Mouse (Mus musculus): Measurements from ENCODE around the gene Icam1.

The Icam1 gene

GRCm38 (mm10) chr9:21045235-21045634 lies 29.4 kb downstream of the Icam1 start:
- DNase-seq (ENCODE audit: low spot score) = no peak

DNA sequence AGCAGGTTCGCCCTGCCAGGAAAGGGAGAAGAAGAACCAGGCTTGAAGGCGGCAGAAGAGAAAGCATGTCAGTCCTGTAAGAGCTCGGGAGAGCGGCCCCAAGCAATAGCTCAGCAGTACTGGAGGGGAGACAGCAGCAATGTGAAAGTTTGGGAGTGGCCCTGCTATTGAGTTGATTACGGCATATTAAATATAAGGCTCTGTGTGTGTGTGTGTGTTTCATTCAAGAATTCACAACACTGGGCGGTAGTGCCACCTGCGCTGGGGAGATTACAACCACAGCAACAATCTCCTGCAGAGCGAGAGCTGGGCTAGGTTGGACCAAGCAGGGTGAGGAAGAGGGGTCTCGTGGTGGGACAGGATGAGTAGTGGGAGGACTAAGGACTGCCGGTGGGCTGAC lies 35.8 kb downstream of the Icam1 start:
- no peak for DNase-seq (ENCODE audit: low spot score)

GRCm38 (mm10) chr9:21062928-21063327 lies 47.1 kb downstream of the Icam1 start:
- no peak for DNase-seq (ENCODE audit: low spot score)

- DNase-seq (ENCODE audit: low spot score) = no peak
Measured at GRCm38 (mm10) chr9:21067006-21067684, 51.4 kb downstream of the Icam1 start, which contains the start of gene Zglp1. Zglp1 (minus strand) TSS chr9:21067093.

DNA sequence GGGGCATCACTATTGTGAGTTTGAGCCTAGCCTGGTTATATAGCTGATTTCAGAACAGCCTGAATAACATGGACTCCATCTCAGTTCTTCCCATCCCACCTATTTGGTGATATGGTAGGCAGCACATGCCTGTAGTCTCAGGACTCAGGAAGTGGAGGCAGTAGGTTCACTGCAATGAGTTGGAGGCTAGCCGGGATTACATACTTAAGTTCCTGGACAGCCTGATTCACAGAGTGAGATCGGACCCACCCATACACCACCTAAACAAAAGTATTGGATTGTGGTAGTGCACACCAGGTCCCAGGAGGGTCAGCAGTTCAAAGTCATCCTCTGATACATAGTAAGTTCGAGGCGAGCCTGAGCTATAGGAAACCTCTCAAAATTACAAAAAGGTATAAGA lies 56.9 kb downstream of the Icam1 start:
- DNase-seq (ENCODE audit: low spot score) = no peak

GRCm38 (mm10) chr9:21073044-21073840 lies 57.5 kb downstream of the Icam1 start, which contains the start of the genes Gm49373 and Fdx1l:
Gm49373 (minus strand) TSS chr9:21073096.
Fdx1l (minus strand) TSS chr9:21073614.
- DNase-seq (ENCODE audit: low spot score) = peak; percentile 80

DNA sequence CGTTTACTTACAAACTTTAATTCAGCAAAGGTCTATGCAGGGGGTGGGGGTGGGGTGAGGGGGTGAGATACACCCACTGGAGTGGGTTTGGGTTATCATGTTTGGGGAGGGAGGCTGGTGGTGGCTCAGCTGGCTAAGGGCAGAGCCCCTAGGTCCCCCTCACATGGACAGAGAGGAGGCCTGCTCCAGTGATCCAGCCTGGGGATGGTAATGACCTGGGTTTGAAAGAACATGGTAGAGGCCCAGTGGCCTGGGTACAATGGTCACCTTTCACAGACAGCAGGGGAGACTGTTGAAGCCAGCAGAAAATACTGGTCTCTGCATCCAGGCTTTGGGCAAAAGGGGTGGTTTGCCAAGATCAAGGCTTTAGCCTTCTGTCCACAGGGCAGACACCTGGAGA lies 58.4 kb downstream of the Icam1 start:
- DNase-seq (ENCODE audit: low spot score) = no peak

GRCm38 (mm10) chr9:21075625-21076024 lies 59.8 kb downstream of the Icam1 start:
- no peak for DNase-seq (ENCODE audit: low spot score)

All from MN1 (cell line).